Mouse (Mus musculus): Measurements from ENCODE around the gene Slfn9. TPM values are rescaled to one million over a fixed set of nuclear protein-coding genes. Genes with fewer than 3 reads are reported as not detected.
A peak's percentile ranks its signal among the peaks of the same experiment; 100 is the strongest.
"Not testable (repeated sequence)": the region's sequence is repeated elsewhere in the genome, so short reads cannot be mapped to it uniquely, and the experiment has no call there.

The Slfn9 gene
- polyA plus RNA-seq, 1 experiment from 2014 or later: 19.5 TPM

DNA sequence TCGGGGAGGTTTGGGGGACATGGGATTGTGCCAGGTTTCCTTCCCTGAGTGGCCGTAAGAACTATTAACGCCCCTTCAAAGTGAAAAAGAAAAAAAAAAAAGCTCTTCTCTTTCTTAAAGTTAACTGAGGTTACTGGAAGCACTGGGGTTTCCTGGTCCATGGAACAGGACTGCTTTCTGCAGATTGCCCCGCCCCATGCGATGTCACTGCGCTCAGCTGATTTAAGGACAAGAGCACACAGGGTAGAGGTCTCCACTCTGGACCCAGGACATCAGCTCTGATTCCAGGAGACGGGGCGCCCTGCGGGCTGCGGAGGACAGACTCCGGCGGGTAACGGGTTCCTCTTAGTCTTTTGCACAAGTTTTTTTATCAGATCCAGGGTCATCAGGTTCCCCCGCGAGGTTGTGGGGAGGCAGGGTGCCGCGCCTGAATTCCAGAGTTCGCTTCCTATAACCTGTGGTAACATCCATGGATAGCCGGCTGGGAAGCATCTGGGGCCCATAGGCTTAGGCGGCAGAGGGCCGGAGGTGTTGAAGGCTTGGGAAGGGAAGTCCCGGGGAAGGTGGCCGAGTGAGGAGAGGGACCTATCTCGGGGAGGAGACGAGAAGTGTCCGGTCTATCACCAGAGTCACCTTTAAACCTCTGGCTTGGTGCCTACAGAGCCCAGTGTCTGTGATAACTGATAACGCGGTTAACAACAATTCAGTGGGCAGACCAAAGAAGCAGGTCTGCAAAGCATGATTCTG lies 39.6 kb downstream of the Slfn9 start:
- Histone ChIP-seq H3K27me3 (replicated peaks; ENCODE audit: control insufficient read depth, insufficient read depth, low read length) (peaks cover 52% of the 10 kb centered on the region), H3K9me3 (ENCODE audit: control insufficient read depth, low read length) (no peaks in the 10 kb centered on the region), H3K36me3 (ENCODE audit: control insufficient read depth, insufficient read depth, low read length) (no peaks in the 10 kb centered on the region), H3K9ac (ENCODE audit: low read length) (no peak overlapping the region), H3K4me3 (ENCODE audit: low read depth, low read length) (no peak overlapping the region), H3K4me2 (ENCODE audit: low read length) (peak overlapping the region; percentile 12), H3K4me1 (replicated peaks; ENCODE audit: control insufficient read depth, insufficient read depth, low read length) (no peaks in the 10 kb centered on the region; the same call in 1 of the 2 replicates), H3K27ac (ENCODE audit: low read depth) (no peak overlapping the region)
- DNase-seq (ENCODE audit: low spot score) (no peak), ATAC-seq (replicated peaks; ENCODE audit: low FRiP score, low TSS enrichment, low read depth) (no peak)
- whole genome bisulfite sequencing: 8% methylated on average over 28 of the region's 28 CpGs

DNA sequence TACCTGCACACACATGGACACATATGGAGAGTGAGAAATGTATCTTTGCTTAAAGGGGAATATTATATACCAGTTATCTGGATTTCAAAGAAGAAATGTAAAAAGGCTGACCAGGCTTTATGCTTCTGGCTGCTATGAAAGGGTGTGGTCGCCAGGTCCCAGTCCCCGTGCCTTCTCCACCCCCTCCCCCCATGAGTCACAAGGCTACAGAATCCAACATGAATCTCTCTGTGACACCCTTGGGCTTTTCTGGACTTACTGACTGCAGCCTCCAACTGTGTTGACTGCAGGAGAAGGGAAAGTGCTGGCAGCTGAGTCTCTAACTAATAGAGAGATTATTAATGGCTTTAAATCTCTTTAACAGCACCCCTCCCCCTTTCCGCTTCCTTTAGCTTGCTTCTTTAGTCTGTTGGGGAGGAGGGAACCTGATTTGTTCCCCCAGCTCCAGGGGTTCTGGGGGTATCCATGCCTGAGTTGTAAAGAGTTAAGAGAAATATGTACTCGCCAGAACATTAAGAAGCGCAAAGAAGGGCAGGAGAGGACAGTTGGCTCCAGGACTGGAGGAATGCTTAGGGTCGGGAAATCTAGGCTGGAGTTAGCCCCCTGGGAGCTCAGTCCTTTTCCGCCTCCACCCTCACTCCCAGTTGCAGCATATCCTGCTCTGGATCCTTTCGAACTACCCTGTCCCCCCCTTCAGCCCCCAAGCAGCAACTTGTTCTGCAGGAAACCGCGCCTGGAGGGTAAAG lies 40.7 kb downstream of the Slfn9 start, which contains the start of gene Slfn5:
Slfn5 (plus strand) TSS at position 614 of the 746 bp plus-strand sequence.
- H3K27me3 ChIP-seq (replicated peaks; ENCODE audit: control insufficient read depth, insufficient read depth, low read length): peaks cover 52% of the 10 kb centered on the region
- no peak within 1 kb of the TSS for H3K9ac ChIP-seq (ENCODE audit: low read length)
- H3K36me3 ChIP-seq (ENCODE audit: control insufficient read depth, insufficient read depth, low read length): no peaks in the 10 kb centered on the region
- H3K27ac ChIP-seq (ENCODE audit: low read depth): no peak within 1 kb of the TSS
- DNase-seq (ENCODE audit: low spot score): no peak
- H3K9me3 ChIP-seq (ENCODE audit: control insufficient read depth, low read length): no peaks in the 10 kb centered on the region
- no peak within 1 kb of the TSS for H3K4me3 ChIP-seq (ENCODE audit: low read depth, low read length)
- 7% methylated on average over 10 of the region's 10 CpGs for WGBS
- no peak for ATAC-seq (replicated peaks; ENCODE audit: low FRiP score, low TSS enrichment, low read depth)
- H3K4me1 ChIP-seq (replicated peaks; ENCODE audit: control insufficient read depth, insufficient read depth, low read length): no peaks in the 10 kb centered on the region; the same call in 1 of the 2 replicates
- peak within 1 kb of the TSS; percentile 12 for H3K4me2 ChIP-seq (ENCODE audit: low read length)

DNA sequence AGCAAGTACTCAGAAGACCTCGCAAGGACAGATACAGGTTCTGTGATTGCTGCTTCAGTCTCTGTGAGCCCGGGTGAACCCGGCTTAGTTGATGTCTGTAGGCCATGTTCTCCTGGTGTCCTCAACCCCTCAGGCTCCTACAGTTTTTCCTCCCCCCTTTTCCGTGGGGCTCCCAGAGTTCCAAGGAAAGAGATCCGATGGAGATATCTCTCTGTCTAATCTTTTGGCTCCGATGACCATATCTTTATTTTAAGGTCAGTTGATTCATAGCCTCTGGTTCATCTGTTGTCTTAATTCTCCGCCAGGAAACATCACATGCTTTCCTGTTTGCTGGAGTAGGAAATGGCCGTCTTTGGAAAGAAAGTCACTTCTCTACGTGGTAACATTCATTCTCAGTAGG lies 42.6 kb downstream of the Slfn9 start:
- WGBS: 82% methylated on average over 9 of the region's 9 CpGs
- H3K4me3 ChIP-seq (ENCODE audit: low read depth, low read length): no peak overlapping the region
- no peaks in the 10 kb centered on the region; the same call in 1 of the 2 replicates for H3K4me1 ChIP-seq (replicated peaks; ENCODE audit: control insufficient read depth, insufficient read depth, low read length)
- H3K27me3 ChIP-seq (replicated peaks; ENCODE audit: control insufficient read depth, insufficient read depth, low read length): peaks cover 46% of the 10 kb centered on the region
- H3K27ac ChIP-seq (ENCODE audit: low read depth): no peak overlapping the region
- no peak overlapping the region for H3K4me2 ChIP-seq (ENCODE audit: low read length)
- no peak for ATAC-seq (replicated peaks; ENCODE audit: low FRiP score, low TSS enrichment, low read depth)
- no peaks in the 10 kb centered on the region for H3K9me3 ChIP-seq (ENCODE audit: control insufficient read depth, low read length)
- H3K9ac ChIP-seq (ENCODE audit: low read length): no peak overlapping the region
- H3K36me3 ChIP-seq (ENCODE audit: control insufficient read depth, insufficient read depth, low read length): no peaks in the 10 kb centered on the region
- no peak for DNase-seq (ENCODE audit: low spot score)

DNA sequence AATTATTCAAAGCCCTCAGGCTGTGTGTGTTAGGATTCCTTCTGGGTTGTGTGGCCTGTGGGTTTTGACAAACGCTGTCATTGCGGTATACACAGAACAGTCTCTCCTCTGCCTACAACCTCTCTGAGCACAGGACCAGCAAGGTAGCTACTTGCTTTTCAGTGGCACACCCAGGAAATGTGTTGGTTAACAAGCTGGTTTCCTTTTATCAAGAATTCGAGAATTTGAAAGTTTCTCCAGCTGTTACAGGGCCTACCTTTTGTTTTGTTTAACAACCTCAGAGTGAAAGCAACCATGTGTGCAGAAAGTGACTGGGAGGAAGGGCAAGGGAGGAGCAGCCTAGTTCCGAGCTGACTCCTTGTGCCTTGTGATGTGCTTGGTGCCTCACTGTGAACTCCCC lies 44.2 kb downstream of the Slfn9 start:
- Histone ChIP-seq H3K27me3 (replicated peaks; ENCODE audit: control insufficient read depth, insufficient read depth, low read length) (peaks cover 31% of the 10 kb centered on the region), H3K4me2 (ENCODE audit: low read length) (no peak overlapping the region), H3K27ac (ENCODE audit: low read depth) (no peak overlapping the region), H3K9me3 (ENCODE audit: control insufficient read depth, low read length) (no peaks in the 10 kb centered on the region), H3K4me3 (ENCODE audit: low read depth, low read length) (no peak overlapping the region), H3K4me1 (replicated peaks; ENCODE audit: control insufficient read depth, insufficient read depth, low read length) (no peaks in the 10 kb centered on the region; the same call in 1 of the 2 replicates), H3K9ac (ENCODE audit: low read length) (no peak overlapping the region), H3K36me3 (ENCODE audit: control insufficient read depth, insufficient read depth, low read length) (no peaks in the 10 kb centered on the region)
- WGBS: 52% methylated on average over 4 of the region's 4 CpGs
- no peak for DNase-seq (ENCODE audit: low spot score)
- no peak for ATAC-seq (replicated peaks; ENCODE audit: low FRiP score, low TSS enrichment, low read depth)

DNA sequence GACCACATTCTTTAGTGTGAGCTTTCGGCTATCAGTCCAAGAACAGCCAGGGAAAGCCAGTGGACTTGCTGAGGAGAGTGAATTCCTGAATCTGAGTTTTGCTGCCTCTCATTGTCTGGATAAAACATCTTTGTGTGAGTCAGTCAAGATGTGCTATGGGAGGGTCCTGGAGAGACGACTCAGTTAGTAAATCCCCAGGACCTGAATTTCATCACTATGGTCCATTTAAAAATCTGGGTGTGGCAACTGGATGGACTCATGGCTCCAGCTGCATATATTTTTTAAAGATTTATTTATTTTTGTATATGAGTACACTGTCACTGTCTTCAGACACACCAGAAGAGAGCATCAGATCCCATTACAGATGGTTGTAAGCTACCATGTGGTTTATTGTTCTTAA lies 46.0 kb downstream of the Slfn9 start:
- Histone ChIP-seq H3K9me3 (ENCODE audit: control insufficient read depth, low read length) (no peaks in the 10 kb centered on the region), H3K4me1 (replicated peaks; ENCODE audit: control insufficient read depth, insufficient read depth, low read length) (no peaks in the 10 kb centered on the region; the same call in 1 of the 2 replicates), H3K9ac (ENCODE audit: low read length) (no peak overlapping the region), H3K4me2 (ENCODE audit: low read length) (no peak overlapping the region), H3K36me3 (ENCODE audit: control insufficient read depth, insufficient read depth, low read length) (no peaks in the 10 kb centered on the region), H3K27me3 (replicated peaks; ENCODE audit: control insufficient read depth, insufficient read depth, low read length) (peaks cover 13% of the 10 kb centered on the region), H3K4me3 (ENCODE audit: low read depth, low read length) (no peak overlapping the region), H3K27ac (ENCODE audit: low read depth) (no peak overlapping the region)
- DNase-seq (ENCODE audit: low spot score) (no peak), ATAC-seq (replicated peaks; ENCODE audit: low FRiP score, low TSS enrichment, low read depth) (no peak)
- 60% methylated on average over 2 of the region's 2 CpGs for WGBS

DNA sequence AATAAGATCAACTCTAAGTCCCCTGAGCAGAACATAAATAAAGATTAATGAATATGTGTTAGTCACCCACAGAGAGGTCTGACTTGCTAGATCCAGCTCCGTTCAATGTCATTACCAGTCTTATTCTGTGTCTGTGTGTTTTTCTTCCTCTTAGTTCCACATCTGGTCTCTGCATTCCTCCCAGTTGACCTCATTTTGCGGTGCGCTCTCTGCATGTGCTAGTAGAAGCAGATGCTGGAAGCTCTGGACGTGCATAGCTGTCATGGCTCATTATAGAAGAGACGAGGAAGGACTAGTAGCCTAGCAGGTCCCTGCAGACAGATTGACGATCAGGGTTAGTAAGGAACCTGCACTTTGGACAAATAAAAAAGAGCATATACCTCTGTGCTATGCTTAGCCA lies 48.3 kb downstream of the Slfn9 start:
- no peak for DNase-seq (ENCODE audit: low spot score)
- Histone ChIP-seq H3K27me3 (replicated peaks; ENCODE audit: control insufficient read depth, insufficient read depth, low read length) (peaks cover 8% of the 10 kb centered on the region; the same call in 1 of the 2 replicates), H3K9ac (ENCODE audit: low read length) (no peak overlapping the region), H3K4me1 (replicated peaks; ENCODE audit: control insufficient read depth, insufficient read depth, low read length) (no peaks in the 10 kb centered on the region), H3K36me3 (ENCODE audit: control insufficient read depth, insufficient read depth, low read length) (no peaks in the 10 kb centered on the region), H3K4me3 (ENCODE audit: low read depth, low read length) (no peak overlapping the region), H3K27ac (ENCODE audit: low read depth) (no peak overlapping the region), H3K4me2 (ENCODE audit: low read length) (no peak overlapping the region), H3K9me3 (ENCODE audit: control insufficient read depth, low read length) (no peaks in the 10 kb centered on the region)
- WGBS: 62% methylated on average over 6 of the region's 6 CpGs
- no peak for ATAC-seq (replicated peaks; ENCODE audit: low FRiP score, low TSS enrichment, low read depth)

DNA sequence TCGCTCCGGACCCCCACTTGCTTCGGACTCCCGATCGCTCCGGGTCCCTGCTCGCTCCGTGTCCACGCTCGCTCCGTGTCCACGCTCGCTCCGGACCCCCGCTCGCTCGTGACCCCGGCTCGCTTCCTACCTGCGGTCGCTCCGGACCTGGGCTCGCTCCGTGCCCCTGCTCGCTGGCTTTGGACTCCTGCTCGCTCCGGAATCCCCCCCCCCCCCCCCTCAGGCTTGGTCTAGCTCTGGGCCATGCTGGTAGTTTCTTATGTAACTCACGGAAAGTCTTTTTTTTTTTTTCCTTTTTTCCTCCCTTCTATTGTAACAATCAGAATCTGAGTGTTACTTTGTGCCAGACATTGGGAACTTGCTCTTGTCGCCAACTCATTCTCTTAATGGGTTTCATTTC lies 58.4 kb downstream of the Slfn9 start:
- Histone ChIP-seq H3K4me3 (ENCODE audit: low read depth, low read length) (peak overlapping the region; percentile 39), H3K4me2 (ENCODE audit: low read length) (peak overlapping the region; percentile 83), H3K27me3 (replicated peaks; ENCODE audit: control insufficient read depth, insufficient read depth, low read length) (peaks cover 70% of the 10 kb centered on the region), H3K9me3 (ENCODE audit: control insufficient read depth, low read length) (no peaks in the 10 kb centered on the region), H3K36me3 (ENCODE audit: control insufficient read depth, insufficient read depth, low read length) (no peaks in the 10 kb centered on the region), H3K9ac (ENCODE audit: low read length) (no peak overlapping the region), H3K4me1 (replicated peaks; ENCODE audit: control insufficient read depth, insufficient read depth, low read length) (0 out of 2 replicates have a peak, but pooled peaks cover 5% of the 10 kb centered on the region), H3K27ac (ENCODE audit: low read depth) (no peak overlapping the region)
- no peak for DNase-seq (ENCODE audit: low spot score)
- 3% methylated on average over 28 of the region's 29 CpGs for whole genome bisulfite sequencing
- no peak for ATAC-seq (replicated peaks; ENCODE audit: low FRiP score, low TSS enrichment, low read depth)

DNA sequence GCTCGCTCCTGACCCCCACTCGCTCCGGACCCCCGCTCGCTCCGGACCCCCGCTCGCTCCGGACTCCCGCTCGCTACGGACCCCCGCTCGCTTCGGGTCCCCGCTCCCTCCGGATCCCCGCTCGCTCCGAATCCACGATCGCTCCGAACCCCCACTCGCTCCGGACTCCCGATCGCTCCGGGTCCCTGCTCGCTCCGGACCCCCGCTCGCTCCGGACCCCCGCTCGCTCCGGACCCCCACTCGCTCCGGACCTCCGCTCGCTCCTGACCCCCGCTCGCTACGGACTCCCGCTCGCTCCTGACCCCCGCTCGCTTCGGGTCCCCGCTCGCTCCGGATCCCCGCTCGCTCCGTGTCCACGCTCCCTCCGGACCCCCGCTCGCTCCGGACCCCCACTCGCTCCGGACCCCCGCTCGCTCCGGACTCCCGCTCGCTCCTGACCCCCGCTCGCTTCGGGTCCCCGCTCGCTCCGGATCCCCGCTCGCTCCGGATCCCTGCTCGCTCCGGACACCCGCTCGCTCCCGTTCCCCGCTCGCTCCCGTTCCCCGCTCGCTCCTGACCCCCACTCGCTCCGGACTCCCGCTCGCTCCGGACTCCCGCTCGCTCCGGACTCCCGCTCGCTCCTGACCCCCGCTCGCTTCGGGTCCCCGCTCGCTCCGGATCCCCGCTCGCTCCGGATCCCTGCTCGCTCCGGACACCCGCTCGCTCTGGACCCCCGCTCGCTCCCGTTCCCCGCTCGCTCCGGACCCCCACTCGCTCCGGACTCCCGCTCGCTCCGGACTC lies 59.8 kb downstream of the Slfn9 start:
- DNase-seq (ENCODE audit: low spot score); ATAC-seq (replicated peaks; ENCODE audit: low FRiP score, low TSS enrichment, low read depth): not testable (repeated sequence)

More for the DNA sequence above, 59.8 kb downstream of the Slfn9 start:
- not testable (repeated sequence) for H3K4me1 ChIP-seq (replicated peaks; ENCODE audit: control insufficient read depth, insufficient read depth, low read length); H3K36me3 ChIP-seq (ENCODE audit: control insufficient read depth, insufficient read depth, low read length); H3K9me3 ChIP-seq (ENCODE audit: control insufficient read depth, low read length); H3K27ac ChIP-seq (ENCODE audit: low read depth)
- Histone ChIP-seq H3K4me3 (ENCODE audit: low read depth, low read length) (peak overlapping the region; percentile 39), H3K9ac (ENCODE audit: low read length) (peak overlapping the region; percentile 25), H3K4me2 (ENCODE audit: low read length) (peak overlapping the region; percentile 83), H3K27me3 (replicated peaks; ENCODE audit: control insufficient read depth, insufficient read depth, low read length) (peaks cover 63% of the 10 kb centered on the region)
- WGBS: 2% methylated on average over 101 of the region's 119 CpGs
